Mouse (Mus musculus) bone marrow, adult 2 months (tissue): ENCODE measurements around the gene Zfp319.
"Not testable (repeated sequence)": the region's sequence is repeated elsewhere in the genome, so short reads cannot be mapped to it uniquely, and the experiment has no call there.

Experiments
- CTCF ChIP-seq: fragments of 200-500 bp; IDR thresholded peaks from 2 replicates; pipeline ENCODE4 v1.5.1; 2011; ENCODE audit warnings: low read length, control low read depth; ENCODE audit not compliant: control insufficient read depth, insufficient read depth
- POLR2A ChIP-seq: fragments of 200-500 bp; IDR thresholded peaks from 2 replicates; pipeline ENCODE4 v1.6.1; 2011; ENCODE audit warnings: low read depth, mild to moderate bottlenecking, control low read depth, low read length, borderline replicate concordance; ENCODE audit not compliant: control insufficient read depth

DNA sequence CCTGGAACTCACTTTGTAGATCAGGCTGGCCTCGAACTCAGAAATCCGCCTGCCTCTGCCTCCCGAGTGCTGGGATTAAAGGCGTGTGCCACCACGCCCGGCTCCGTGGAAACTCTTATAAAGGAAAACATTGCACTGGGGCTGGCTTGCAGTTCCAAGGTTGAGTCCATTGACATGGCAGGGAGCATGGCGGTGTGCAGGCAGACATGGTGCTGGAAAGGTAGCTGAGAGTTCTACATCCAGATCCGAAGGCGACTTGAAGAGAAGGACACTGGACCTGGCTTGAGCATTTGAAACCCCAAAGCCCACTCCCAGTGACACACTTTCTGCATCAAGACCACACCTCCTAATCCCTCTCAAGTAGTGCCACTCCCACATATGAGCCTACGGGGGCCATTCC lies 47.2 kb upstream of the Zfp319 start:
- TF ChIP-seq CTCF, POLR2A: not testable (repeated sequence)
